Mouse (Mus musculus): ENCODE measurements around the gene Tpm1.

DNA sequence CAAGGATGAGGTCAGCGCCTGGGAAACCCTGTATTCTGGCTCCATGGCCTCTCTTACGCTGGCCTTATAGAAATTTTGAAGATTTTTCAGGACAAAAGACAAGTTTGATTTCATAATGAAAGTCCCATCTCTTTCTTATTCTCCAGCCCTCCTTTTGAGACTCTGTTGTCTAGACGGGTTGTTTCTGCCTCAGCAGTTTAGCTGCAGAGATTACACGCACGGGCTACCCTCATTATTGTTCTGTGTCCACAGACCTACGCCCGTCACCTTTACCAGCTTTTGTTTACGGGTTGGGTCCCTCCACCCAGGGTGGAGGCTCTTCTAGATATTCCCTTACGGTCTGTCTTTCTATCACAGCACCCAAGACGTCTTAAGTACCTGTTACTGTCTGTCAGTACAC, 9.3 kb downstream of the Tpm1 start:
- no peak for TF ChIP-seq CTCF (IDR thresholded peaks at IDR 0.05; ENCODE audit: low read depth, low read length)
- TF ChIP-seq POLR2A (IDR thresholded peaks at IDR 0.05; ENCODE audit: insufficient read depth, low read length) = no peak

Data from ES-Bruce4 (cell line).